Mouse (Mus musculus) embryonic fibroblast, embryonic 13.5 days (primary cell): ENCODE results near the gene Oxld1.

Source experiments
- CTCF ChIP-seq: IDR thresholded peaks from 2 replicates; pipeline ENCODE4 v1.5.1; 2011; ENCODE audit warnings: mild to moderate bottlenecking, control low read depth, low read length, moderate library complexity, borderline replicate concordance; ENCODE audit not compliant: insufficient read depth
- POLR2A ChIP-seq: IDR thresholded peaks from 2 replicates; pipeline ENCODE4 v1.6.1; 2011; ENCODE audit warnings: low read depth, mild to moderate bottlenecking, control low read depth, low read length, moderate library complexity

- TF ChIP-seq CTCF, result no peak
- no peak for TF ChIP-seq POLR2A
Observed at GRCm38 (mm10) chr11:120493351-120493750, 35.5 kb upstream of the Oxld1 start.
